Mouse (Mus musculus): ENCODE measurements around the gene Sptb. TPM values are rescaled to one million over a fixed set of nuclear protein-coding genes. Genes with fewer than 3 reads are reported as not detected.

Gene Sptb
- total RNA-seq, 2 experiments from 2014 or later = 62.2 to 62.6 TPM

DNA sequence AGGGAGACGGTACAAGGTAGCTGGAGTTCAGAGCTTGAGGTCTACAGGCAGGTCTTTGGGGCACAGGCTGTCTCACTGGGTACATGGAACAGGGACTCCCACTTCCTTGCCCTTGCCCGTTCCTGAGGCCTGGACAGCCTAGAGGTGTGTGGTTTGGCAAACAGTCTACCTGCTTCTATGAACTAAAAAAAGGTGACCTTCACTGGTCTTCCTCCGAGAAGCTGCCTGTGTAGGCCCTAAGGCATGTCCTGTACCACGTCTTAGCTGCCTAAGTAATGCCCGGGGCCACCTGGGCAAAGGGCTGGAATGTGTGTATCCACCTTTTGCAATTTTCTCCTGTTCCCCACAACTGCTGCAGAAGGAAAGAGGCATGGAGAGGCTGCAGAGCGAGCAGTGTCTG lies 137.0 kb downstream of the Sptb start:
- no peak for DNase-seq

- no peak for DNase-seq
Observed at GRCm38 (mm10) chr12:76572261-76573251, 137.8 kb downstream of the Sptb start.

DNA sequence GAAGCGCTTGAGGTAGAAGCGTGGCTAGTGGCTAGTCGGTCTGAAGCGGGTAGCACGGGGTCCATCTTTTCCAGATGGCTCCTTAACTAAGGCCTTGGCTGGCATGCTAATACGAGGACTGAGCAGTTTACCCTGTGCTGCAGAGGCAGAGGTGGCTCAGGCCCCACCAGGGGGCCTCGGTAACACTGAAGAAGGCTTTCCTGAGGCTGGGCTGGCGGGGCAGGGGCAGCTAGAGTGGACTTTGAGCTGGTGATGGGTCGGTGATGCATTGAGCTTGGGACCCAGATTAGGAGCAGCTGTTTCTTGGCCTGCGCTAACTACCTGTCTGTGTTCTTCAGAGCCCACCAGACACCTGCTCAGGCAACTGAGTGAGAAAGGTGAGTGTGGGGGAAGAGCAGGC lies 139.1 kb downstream of the Sptb start:
- DNase-seq = no peak

- no peak for DNase-seq
Observed at GRCm38 (mm10) chr12:76570221-76570940, 140.0 kb downstream of the Sptb start.

DNA sequence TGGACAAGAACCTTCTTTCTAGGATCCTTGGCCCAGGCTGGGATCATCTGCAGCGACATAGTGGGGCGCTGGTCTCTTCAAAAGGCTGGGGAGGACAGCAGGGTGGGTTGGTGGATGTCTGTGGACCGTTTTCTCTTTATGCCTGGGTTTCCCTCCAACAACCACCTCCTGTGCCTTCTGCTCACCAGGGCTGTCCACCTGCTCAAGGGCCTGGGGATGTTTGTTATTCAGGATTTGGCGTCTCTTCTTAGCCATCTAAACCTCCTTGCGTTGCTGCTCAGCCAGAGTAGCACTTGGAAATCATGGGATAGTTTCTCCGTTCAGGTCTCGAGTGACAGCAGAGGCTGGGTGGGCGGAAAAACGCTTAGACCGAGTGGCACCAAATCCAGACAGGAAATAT lies 144.1 kb downstream of the Sptb start:
- no peak for DNase-seq

- DNase-seq = no peak
Observed at GRCm38 (mm10) chr12:76562196-76562595, 148.2 kb downstream of the Sptb start.

GRCm38 (mm10) chr12:76558206-76558605 lies 152.1 kb downstream of the Sptb start:
- no peak for DNase-seq

GRCm38 (mm10) chr12:76556745-76557389 lies 153.5 kb downstream of the Sptb start:
- no peak for DNase-seq

DNA sequence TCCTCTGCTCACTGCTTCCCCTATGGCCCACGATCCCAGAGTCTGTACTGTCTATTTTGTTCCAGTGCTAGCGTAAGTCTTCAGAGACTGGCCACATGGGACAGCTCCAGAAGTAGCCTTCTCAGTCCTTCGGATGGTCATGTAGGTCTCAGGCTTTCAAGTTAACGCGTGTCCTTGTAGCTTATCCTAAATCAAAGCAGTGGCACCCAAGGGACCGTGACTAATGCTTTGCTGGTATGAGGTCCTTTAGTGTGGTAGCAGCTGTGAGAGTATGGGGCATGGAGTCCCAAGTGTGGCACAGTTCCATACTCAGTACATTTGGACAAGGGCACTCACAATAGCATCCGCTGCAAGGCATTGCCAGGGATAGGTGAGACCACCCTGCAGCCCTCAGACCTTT lies 154.2 kb downstream of the Sptb start:
- DNase-seq = no peak

DNA sequence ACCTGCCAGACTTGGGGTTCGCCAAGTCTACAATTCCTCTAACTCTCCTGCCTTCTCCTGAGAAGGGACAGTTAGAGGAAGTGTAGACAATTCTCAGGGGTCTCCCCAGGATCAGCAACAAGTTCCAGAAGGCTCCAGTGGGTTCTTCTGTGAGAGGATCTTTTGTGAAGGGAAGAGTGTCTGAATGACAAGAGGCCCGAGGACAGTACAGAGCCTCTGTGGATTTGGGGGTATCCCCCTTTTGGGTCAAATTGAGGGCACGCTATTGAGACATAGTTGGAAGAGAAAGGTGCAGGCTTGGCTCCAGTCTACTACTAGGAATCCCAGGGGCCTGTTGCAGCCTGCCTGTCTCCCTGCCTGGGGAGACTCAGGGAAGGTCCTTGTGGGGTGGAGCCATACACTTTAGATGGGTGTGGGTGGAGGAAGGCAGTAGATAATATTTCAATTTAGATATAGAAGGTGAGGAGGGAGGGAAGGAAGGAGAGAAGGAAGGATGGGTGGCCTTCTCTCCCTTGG lies 155.4 kb downstream of the Sptb start:
- DNase-seq = no peak

DNA sequence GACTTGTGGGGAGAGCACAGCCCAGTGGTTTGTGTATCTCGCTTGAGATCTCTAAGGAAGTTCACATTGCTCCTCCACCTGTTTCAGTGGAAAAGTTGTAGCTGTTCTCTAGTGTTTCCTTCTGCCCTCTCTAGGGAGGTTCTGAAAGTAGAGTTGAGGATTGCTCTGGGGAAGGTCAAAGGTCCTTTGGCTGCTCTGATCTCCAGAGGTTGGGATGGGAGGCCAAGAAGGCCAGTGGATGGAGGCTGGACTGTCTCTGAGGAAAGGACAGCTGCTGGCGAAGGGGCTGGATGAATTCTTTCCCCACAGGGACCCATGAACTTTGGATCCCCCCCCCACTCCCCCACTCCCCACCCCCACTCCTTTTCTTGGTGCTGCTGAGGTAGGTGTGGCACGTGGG lies 156.0 kb downstream of the Sptb start:
- no peak for DNase-seq

DNA sequence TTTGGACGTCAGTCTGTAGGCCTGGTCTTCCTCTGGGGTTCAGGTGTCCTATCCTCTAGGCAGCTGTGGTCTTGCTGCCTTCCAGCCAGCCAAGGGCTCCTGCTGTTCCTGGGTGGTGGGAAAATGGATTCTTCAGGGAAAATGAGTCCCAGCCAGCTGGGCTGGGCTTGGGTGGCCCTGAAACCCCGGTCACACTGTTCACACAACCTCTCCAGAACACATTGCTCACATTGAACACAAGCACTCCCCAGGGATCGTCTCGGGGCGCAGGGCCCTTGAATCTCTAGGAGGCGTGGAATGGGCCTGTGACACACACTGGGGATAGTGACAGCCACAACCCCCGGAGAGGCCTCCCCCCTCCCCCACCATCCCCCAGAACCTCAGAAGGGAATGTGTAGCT lies 156.4 kb downstream of the Sptb start:
- peak; percentile 58 for DNase-seq

DNA sequence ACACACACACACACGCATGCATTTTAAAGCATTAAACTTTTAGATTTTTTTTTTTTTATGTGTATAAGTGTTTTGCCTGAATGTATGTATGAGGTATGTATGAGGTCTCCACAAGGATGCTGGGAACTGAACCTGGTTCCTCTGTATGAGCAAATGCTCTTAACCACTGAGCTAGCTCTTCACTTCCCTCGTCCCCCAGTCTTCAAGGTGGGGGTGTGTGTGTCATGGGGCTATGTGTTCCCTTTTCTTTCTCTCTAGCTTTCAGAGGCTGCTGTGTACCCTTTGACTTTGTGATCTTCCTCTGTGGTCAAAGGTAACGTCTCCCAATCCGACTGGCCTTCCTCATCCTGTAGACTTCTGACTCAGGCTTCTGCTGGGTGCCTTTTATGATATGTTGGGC lies 157.4 kb downstream of the Sptb start:
- DNase-seq = no peak

DNA sequence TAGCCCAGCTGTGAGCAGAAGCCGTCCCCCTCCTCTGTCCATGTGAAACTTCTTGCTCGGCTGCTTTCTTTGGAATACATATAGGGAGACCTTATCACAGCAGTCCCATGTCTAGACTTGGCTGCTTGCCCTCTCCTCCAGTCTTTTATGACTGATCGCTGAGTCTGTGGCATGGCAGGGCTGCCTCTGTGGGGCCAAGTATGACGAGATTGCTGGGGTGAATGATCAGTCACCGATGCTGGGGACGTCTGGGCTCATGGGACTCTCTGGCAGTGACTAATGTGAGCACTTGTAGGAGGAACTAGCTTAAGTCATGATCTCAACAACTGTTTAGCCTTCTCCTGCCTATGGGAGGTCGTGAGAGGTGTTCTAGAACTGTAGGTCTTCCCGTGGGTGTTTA lies 158.0 kb downstream of the Sptb start:
- peak; percentile 83 for DNase-seq

- no peak for DNase-seq
Observed at GRCm38 (mm10) chr12:76549203-76549602, 161.1 kb downstream of the Sptb start.

GRCm38 (mm10) chr12:76548082-76548423 lies 162.3 kb downstream of the Sptb start:
- no peak for DNase-seq

DNA sequence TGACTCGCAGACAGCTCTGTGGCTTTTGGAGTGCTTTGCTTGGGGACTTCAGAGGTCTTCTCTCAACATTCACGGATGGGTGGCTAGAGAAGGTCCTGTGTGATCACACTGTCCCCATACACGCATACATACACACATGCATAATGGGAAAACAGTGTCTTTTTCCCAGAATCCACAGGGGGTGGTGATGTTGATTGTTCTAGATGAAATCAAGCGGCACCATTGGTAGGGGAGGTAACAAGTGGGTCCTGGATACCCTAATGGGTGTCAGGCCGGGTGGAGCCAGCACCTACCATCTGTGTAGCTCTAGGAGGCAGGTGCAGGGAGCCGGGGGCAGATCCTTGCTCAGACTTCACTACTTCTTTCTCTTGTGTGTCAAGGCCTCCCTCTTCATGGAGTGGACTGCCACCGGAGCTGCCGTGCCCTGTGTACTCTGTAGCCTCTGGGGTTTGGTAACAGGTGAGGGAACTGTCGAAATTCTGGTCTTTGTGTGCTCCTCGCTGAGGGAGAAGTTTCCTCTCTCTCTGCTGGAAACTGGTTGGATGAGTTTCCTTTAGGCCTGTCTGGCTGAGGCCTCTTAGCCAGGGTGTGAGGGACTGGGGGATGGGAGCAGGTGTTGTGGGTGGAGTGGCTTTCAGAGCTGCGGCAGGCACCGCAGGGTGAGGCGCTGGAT lies 162.8 kb downstream of the Sptb start:
- no peak for DNase-seq

GRCm38 (mm10) chr12:76546383-76547276 lies 163.7 kb downstream of the Sptb start:
- peak; percentile 61 for DNase-seq

DNA sequence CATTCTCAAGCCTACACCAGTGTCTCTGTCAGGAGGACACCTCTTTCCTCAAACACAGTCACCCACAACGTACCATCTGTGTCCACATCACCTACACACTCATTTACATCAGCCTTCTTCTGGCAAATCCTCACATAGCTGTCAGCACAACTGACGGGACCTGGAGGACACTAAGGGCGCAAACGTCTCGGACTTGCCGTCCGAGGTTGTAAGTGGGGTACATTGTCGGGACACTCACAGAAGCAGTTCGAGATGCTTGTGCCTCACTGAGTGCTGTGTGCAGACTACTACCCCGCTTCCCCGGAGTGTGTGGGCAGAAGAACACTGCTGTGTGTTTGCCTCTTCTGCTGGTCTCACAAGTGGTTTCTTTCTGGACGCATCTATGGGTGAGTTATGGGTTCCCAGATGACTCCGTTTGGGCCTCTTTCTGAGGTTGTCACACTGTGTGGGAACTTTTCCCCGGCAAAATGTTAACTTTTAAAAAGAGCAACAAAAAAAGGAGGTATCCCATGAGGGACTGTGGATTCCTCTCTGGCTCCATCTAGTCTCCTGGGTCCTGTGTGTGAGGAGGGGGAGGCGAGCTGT lies 164.5 kb downstream of the Sptb start:
- DNase-seq = no peak

DNA sequence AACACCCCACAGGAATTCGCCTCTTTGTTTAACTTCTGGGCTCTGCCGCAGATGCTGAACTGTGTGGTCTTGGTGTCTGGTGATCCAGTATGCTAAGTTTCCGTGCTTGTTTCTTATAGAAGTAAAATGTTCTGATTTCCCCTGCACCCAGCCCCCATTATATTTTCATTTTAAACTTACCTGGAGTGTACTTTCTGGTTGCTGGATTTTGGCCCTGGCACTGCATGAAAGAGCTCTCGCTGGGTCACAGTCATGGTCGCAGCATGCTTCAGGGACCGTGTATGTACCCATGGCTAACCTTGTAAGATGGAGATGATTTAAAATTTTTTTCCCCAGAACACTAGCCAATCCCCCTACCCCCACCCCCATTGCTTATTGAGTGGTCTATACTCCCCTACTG lies 168.5 kb downstream of the Sptb start:
- no peak for DNase-seq

DNA sequence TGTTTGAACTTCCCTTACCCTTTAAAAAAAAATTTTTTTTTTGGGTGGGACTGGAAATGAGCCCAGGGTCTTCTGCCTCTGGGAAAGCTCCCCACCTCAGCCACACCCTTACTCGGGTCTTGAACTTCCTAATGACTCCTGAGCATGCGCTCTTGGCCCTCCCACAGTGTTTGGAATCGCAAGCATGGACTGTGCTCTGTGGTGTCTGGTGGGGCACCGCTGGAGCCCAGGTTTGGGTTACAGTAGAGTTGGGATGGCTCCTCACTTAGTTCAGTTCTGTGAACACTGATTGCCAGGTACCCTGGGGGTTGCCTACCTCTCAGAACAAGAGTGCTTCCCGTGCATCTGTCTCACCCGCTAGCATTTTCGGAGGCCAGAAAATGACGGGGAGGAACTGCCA lies 168.9 kb downstream of the Sptb start:
- DNase-seq = no peak

Measured in heart, postnatal 4 days (tissue).